In the genomic region with DNA sequence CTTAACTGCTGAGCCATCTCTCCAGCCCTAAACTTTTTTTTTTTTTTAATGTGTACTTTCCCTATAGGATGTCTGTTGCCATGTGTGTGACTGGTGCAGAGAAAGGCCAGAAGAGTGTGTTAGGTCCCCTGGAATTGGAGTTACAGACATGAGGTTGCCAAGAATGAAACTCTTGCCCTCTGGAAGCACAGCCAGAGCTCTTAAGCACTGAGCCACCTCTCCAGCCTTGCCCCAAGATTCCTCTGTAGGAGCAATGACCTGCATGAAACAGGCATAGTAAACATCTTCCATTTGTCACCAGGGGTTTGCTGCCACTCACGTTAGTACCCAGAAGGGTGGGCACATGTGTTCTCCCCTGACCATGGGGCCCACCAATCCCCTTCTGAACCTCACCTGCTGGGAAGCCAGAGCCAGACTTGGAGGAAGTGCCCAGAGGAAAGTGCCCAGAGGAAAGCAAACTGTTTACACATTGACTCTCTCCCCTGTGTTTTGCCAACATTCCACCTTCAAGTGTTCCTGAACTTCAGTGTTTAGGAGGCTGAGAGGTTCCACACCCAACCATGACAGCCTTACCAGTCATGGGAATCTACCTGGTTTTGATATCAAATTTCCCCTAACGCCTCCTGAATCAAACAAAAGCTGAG, we compare ENCODE assay signal across 12 mouse cellular contexts.
"Had no signal": no experiment of that assay in that cellular context is flagged by ENCODE, and none has a peak within 500 bp of the region (broad histone marks: within the 10 kb centered on the region; RNA-seq: fewer than 3 reads in every experiment).

No protein-coding gene starts in this region.

- H3K9ac ChIP-seq: limb, embryonic 13.5 days; liver, embryonic 14.5 days; midbrain, embryonic 12.5 days; stomach, embryonic 15.5 days had no signal

- H3K4me1 ChIP-seq: limb, embryonic 13.5 days; midbrain, embryonic 12.5 days; stomach, embryonic 15.5 days had no signal

- H3K4me3 ChIP-seq: limb, embryonic 13.5 days; megakaryocyte, embryonic 14.5 days; midbrain, embryonic 12.5 days; stomach, embryonic 15.5 days had no signal

- H3K9me3 ChIP-seq: limb, embryonic 13.5 days; megakaryocyte, embryonic 14.5 days; midbrain, embryonic 12.5 days; stomach, embryonic 15.5 days had no signal

- H3K36me3 ChIP-seq: limb, embryonic 13.5 days; midbrain, embryonic 12.5 days; stomach, embryonic 15.5 days had no signal

- DNase-seq: kidney, adult 11 months; kidney, postnatal 14 days; left cerebral cortex, postnatal 4 days; right cerebral cortex, postnatal 14 days; thymus, postnatal 36 days had no signal

- H3K4me2 ChIP-seq: limb, embryonic 13.5 days; midbrain, embryonic 12.5 days; stomach, embryonic 15.5 days had no signal

- H3K27ac ChIP-seq: limb, embryonic 13.5 days; liver, embryonic 14.5 days; macrophage; midbrain, embryonic 12.5 days; stomach, embryonic 15.5 days had no signal

- ATAC-seq: inflammation-experienced regulatory T-cells, adult 6 months had no signal

- H3K27me3 ChIP-seq: limb, embryonic 13.5 days; midbrain, embryonic 12.5 days; stomach, embryonic 15.5 days had no signal
